Mouse (Mus musculus) brain, adult 10 weeks (tissue): ENCODE data around the gene Tbx21. TPM values are rescaled to one million over a fixed set of nuclear protein-coding genes. Genes with fewer than 3 reads are reported as not detected.

Experiments used
- polyA plus RNA-seq: library from polyadenylated mRNA; stranded (reverse); fragments of 350-450 nt; fragmentation: Illumina TruSeq; extraction: RNeasy Lipid Tissue Mini Kit (QIAGEN cat#74804); gene quantifications from one replicate; pipeline ENCODE4 v1.2.3, GENCODE M21; 2015; ENCODE audit warnings: low read depth, low replicate concordance

The Tbx21 gene
- polyA plus RNA-seq = 0.24 TPM

DNA sequence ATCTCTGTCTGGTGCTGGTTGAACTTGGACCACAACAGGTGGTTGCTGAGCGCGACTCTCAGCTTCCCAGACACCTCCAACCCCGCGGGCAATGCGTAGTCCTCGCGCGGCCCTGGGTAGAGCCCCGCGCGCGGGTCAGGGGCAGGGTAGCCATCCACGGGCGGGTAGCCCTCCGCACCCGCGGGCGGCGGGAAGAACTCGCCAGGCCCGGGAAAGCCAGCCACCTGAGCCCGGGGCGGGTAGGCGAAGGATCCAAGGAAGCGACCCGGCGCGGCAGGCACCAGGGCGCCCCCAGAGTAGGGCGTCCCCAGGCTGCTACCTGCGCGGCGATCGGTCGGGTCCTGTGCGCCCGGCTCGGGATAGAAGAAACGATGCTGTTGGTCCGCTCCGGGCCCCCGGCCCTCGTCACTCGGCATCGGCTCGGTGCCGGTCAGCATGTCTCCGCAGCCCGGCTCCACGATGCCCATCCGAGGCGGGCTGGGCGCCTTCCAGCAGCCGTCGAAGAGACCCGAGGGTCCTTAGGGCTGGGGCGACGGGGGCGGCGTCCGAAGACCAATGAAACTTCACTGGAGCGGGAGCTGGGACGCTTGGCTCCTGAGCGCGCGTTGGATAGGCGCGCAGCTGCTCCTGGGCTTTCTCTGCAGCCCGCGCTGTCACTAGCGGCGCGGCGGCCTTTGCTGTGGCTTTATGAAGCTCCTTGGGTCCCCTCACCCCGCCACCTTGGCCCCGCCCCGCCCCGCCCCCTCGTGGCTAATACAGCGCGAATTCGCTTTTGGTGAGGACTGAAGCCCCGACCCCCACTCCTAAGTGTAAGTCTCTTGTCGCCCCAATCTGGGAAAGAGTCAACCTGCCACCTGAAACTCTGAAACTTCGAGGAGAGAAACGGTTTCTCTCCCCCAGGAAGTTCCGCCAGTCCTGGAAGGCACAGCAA is at the start of gene Tbx21:
Gene Tbx21, minus strand, starts transcription at position 661 of the 931 bp plus-strand sequence.

DNA sequence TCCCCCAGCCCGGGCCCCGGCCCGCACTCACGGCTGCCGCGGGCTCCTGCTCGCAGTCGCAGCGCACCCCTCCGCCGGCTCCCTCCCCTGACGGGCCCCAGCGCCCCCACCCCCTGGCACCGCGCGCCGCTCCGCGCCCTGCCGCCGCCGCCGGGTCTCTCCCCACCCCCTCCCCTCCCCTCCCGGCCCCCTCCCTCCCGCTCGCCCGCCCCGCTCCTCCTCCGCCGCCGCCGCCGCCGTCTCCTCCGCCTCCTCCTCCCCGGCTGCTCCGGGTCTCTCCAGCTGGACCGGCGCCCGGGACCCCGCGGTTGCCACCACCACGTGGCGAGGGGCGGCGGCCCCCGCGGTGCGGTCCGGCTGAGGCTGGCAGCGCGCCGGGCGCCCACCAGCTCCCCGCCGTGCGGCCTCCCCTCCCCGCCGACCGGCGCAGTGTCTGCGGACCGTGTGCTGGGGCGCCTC is 36.2 kb upstream of the Tbx21 start, which contains the start of gene Tbkbp1:
Gene Tbkbp1, minus strand, starts transcription at position 153 of the 459 bp plus-strand sequence.

DNA sequence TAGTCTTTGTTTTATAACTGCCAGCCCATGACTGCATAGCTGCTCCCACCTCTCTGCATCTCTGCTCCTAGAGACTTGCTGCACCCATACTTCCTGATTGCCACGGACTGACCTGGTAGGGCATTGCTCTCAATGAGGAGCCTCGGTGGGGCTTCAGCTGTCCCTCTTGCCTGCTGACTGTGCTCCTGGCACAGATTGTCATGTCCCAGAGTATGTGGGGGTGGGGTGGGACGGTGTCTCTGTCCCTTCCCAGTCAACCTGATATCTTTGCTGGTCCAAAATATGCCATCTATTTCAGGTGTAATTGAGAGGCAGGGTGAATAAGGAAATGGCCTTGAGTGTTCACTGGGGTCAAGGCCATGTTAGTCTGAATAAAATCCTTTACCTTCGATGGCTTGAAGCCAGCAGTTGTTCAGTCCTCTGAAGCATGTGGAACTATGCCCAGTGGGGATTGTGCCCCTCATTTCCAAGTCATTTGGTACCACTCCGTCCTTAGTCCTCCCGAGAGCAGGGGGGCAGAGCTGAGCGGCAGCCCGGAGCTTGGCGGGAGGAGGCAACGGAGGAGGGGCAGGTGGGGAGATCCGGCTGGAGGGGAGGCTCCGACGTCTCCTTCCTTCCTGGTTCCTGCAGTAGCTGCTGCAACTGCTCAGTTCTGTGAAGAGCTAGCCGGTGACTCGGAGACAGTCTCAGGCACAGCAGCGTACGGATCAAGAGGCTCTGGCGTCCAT is 64.8 kb downstream of the Tbx21 start, which contains the start of gene Osbpl7:
Gene Osbpl7, plus strand, starts transcription at position 413 of the 728 bp plus-strand sequence.

Other genes with a start within 250 kb of the Tbx21 start
- gene Cdk5rap3, start 198.8 kb downstream of the Tbx21 start, polyA plus RNA-seq = 29.9 TPM
- not detected for gene Prr15l, start 187.2 kb downstream of the Tbx21 start, polyA plus RNA-seq
- gene Pnpo, start 171.3 kb downstream of the Tbx21 start, polyA plus RNA-seq = 53.9 TPM
- 9.7 TPM for gene Sp2, start 132.4 kb downstream of the Tbx21 start, polyA plus RNA-seq
- 0.19 TPM for gene Sp6, start 101.9 kb downstream of the Tbx21 start, polyA plus RNA-seq
- 5.4 TPM for gene Scrn2, start 85.4 kb downstream of the Tbx21 start, polyA plus RNA-seq
- 1.3 TPM for gene Lrrc46, start 73.9 kb downstream of the Tbx21 start, polyA plus RNA-seq
- gene Mrpl10, start 73.8 kb downstream of the Tbx21 start, polyA plus RNA-seq = 78.6 TPM
- 9.9 TPM for gene Osbpl7, start 64.7 kb downstream of the Tbx21 start, polyA plus RNA-seq
- gene Tbkbp1, start 36.2 kb upstream of the Tbx21 start, polyA plus RNA-seq = 39.0 TPM
- 81.1 TPM for gene Kpnb1, start 72.5 kb upstream of the Tbx21 start, polyA plus RNA-seq
- 101 TPM for gene Npepps, start 165.3 kb upstream of the Tbx21 start, polyA plus RNA-seq
- gene Mrpl45, start 200.4 kb upstream of the Tbx21 start, polyA plus RNA-seq = 33.5 TPM
- gene Gpr179, start 236.7 kb upstream of the Tbx21 start, polyA plus RNA-seq = 0.57 TPM
- gene Socs7, start 247.2 kb upstream of the Tbx21 start, polyA plus RNA-seq = 44.6 TPM